Mouse (Mus musculus): Measurements from ENCODE around the gene Olfr127. TPM values are rescaled to one million over a fixed set of nuclear protein-coding genes. Genes with fewer than 3 reads are reported as not detected.
"Not testable (repeated sequence)": the region's sequence is repeated elsewhere in the genome, so short reads cannot be mapped to it uniquely, and the experiment has no call there.

Olfr127 gene
- total RNA-seq (2021) = not detected
- long read RNA-seq, experiment 1 = 0 reads
- long read RNA-seq, experiment 2 = 0 reads

GRCm38 (mm10) chr17:37900137-37900536, at the start of gene Olfr127:
Olfr127 (plus strand) TSS chr17:37900437.
- DNase-seq = no peak
- intact Hi-C loops (cut with DNase I) = no loop called here

GRCm38 (mm10) chr17:37863901-37864300, 36.3 kb upstream of the Olfr127 start:
- intact Hi-C loops (cut with DNase I) = no loop called here
- no peak for DNase-seq

GRCm38 (mm10) chr17:37869676-37870205, 30.5 kb upstream of the Olfr127 start:
- intact Hi-C loops (cut with DNase I) = no loop called here
- DNase-seq = no peak

GRCm38 (mm10) chr17:37873830-37874229, 26.4 kb upstream of the Olfr127 start:
- intact Hi-C loops (cut with DNase I) = no loop called here
- DNase-seq = no peak

GRCm38 (mm10) chr17:37906821-37907220, 6.6 kb downstream of the Olfr127 start:
- not testable (repeated sequence) for DNase-seq

GRCm38 (mm10) chr17:37920248-37920647, 20.0 kb downstream of the Olfr127 start, which contains the start of gene Olfr128:
Olfr128 (plus strand) TSS chr17:37920548.
- intact Hi-C loops (cut with DNase I) = no loop called here
- DNase-seq = no peak

More at GRCm38 (mm10) chr17:37906821-37907220, 6.6 kb downstream of the Olfr127 start:
- intact Hi-C loops (cut with DNase I) = not testable (repeated sequence)

- intact Hi-C loops (cut with DNase I) = no loop called here
- no peak for DNase-seq
Measured at GRCm38 (mm10) chr17:37952979-37953378, 52.7 kb downstream of the Olfr127 start, which contains the start of gene Olfr761. Olfr761 (minus strand) TSS chr17:37953079.

Other genes with a start within 250 kb of the Olfr127 start
- gene Olfr117, start 236.7 kb upstream of the Olfr127 start, total RNA-seq (2021) = not detected
- not detected for gene Olfr118, start 233.4 kb upstream of the Olfr127 start, total RNA-seq (2021)
- not detected for gene Olfr119, start 203.9 kb upstream of the Olfr127 start, total RNA-seq (2021)
- not detected for gene Olfr120, start 178.6 kb upstream of the Olfr127 start, total RNA-seq (2021)
- gene Olfr121, start 151.6 kb upstream of the Olfr127 start, total RNA-seq (2021) = not detected
- not detected for gene Olfr122, start 131.8 kb upstream of the Olfr127 start, total RNA-seq (2021)
- gene Olfr123, start 106.9 kb upstream of the Olfr127 start, total RNA-seq (2021) = not detected
- gene Olfr124, start 100.5 kb upstream of the Olfr127 start, total RNA-seq (2021) = not detected
- not detected for gene Olfr125, start 67.5 kb upstream of the Olfr127 start, total RNA-seq (2021)
- gene Olfr126, start 53.0 kb upstream of the Olfr127 start, total RNA-seq (2021) = not detected
- gene Olfr128, start 20.1 kb downstream of the Olfr127 start, total RNA-seq (2021) = not detected
- gene Olfr761, start 52.6 kb downstream of the Olfr127 start, total RNA-seq (2021) = not detected
- not detected for gene Olfr129, start 159.6 kb downstream of the Olfr127 start, total RNA-seq (2021)
- not detected for gene Olfr130, start 163.5 kb downstream of the Olfr127 start, total RNA-seq (2021)
- not detected for gene Olfr131, start 188.3 kb downstream of the Olfr127 start, total RNA-seq (2021)
- gene Olfr132, start 234.1 kb downstream of the Olfr127 start, total RNA-seq (2021) = not detected
- gene Olfr133, start 244.8 kb downstream of the Olfr127 start, total RNA-seq (2021) = not detected

All from heart, postnatal 14 days (tissue).